Mouse (Mus musculus): ENCODE measurements at regions not wholly inside any gene's neighbourhood (a gene's known extent, or its start where the extent isn't known, plus 50 kb on each side); places are given as distances from the start of the nearest gene placed in this dataset.

GRCm38 (mm10) chr13:83113808-83114207 lies 390.0 kb upstream of the Mef2c start:
- no peak overlapping the region for H3K27ac ChIP-seq (ENCODE audit: insufficient read depth, low read length)
- H3K4me1 ChIP-seq (ENCODE audit: control insufficient read depth, insufficient read depth, low read length): peaks cover 1% of the 10 kb centered on the region; the same call in 1 of the 2 replicates
- H3K4me3 ChIP-seq (ENCODE audit: insufficient read depth, low read length): no peak overlapping the region
- TF ChIP-seq CTCF (IDR thresholded peaks at IDR 0.05; ENCODE audit: extremely low read depth, insufficient read depth, low read length) (no peak), POLR2A (IDR thresholded peaks at IDR 0.05; ENCODE audit: extremely low read depth, insufficient read depth, low read length) (no peak)

- Histone ChIP-seq H3K27ac (ENCODE audit: insufficient read depth, low read length) (no peak overlapping the region), H3K4me3 (ENCODE audit: insufficient read depth, low read length) (no peak overlapping the region), H3K4me1 (ENCODE audit: control insufficient read depth, insufficient read depth, low read length) (peaks cover 1% of the 10 kb centered on the region; the same call in 1 of the 2 replicates)
- TF ChIP-seq POLR2A (IDR thresholded peaks at IDR 0.05; ENCODE audit: extremely low read depth, insufficient read depth, low read length): no peak
- no peak for TF ChIP-seq CTCF (IDR thresholded peaks at IDR 0.05; ENCODE audit: extremely low read depth, insufficient read depth, low read length)
Measured at GRCm38 (mm10) chr13:83114401-83114800, 389.4 kb upstream of the Mef2c start.

- TF ChIP-seq CTCF (IDR thresholded peaks at IDR 0.05; ENCODE audit: extremely low read depth, insufficient read depth, low read length): no peak
- no peak for TF ChIP-seq POLR2A (IDR thresholded peaks at IDR 0.05; ENCODE audit: extremely low read depth, insufficient read depth, low read length)
- Histone ChIP-seq H3K27ac (ENCODE audit: insufficient read depth, low read length) (no peak overlapping the region), H3K4me3 (ENCODE audit: insufficient read depth, low read length) (no peak overlapping the region), H3K4me1 (ENCODE audit: control insufficient read depth, insufficient read depth, low read length) (no peaks in the 10 kb centered on the region; the same call in 1 of the 2 replicates)
Measured at GRCm38 (mm10) chr13:83115691-83116090, 388.1 kb upstream of the Mef2c start.

- Histone ChIP-seq H3K27ac (ENCODE audit: insufficient read depth, low read length) (no peak overlapping the region), H3K4me3 (ENCODE audit: insufficient read depth, low read length) (no peak overlapping the region), H3K4me1 (ENCODE audit: control insufficient read depth, insufficient read depth, low read length) (peaks cover 3% of the 10 kb centered on the region; the same call in 1 of the 2 replicates)
- TF ChIP-seq POLR2A (IDR thresholded peaks at IDR 0.05; ENCODE audit: extremely low read depth, insufficient read depth, low read length) (no peak), CTCF (IDR thresholded peaks at IDR 0.05; ENCODE audit: extremely low read depth, insufficient read depth, low read length) (no peak)
Measured at GRCm38 (mm10) chr13:83120343-83120742, 383.5 kb upstream of the Mef2c start.

GRCm38 (mm10) chr13:83123596-83123995 lies 380.2 kb upstream of the Mef2c start:
- Histone ChIP-seq H3K27ac (ENCODE audit: insufficient read depth, low read length) (no peak overlapping the region), H3K4me1 (ENCODE audit: control insufficient read depth, insufficient read depth, low read length) (peaks cover 3% of the 10 kb centered on the region; the same call in 1 of the 2 replicates), H3K4me3 (ENCODE audit: insufficient read depth, low read length) (no peak overlapping the region)
- no peak for TF ChIP-seq CTCF (IDR thresholded peaks at IDR 0.05; ENCODE audit: extremely low read depth, insufficient read depth, low read length)
- no peak for TF ChIP-seq POLR2A (IDR thresholded peaks at IDR 0.05; ENCODE audit: extremely low read depth, insufficient read depth, low read length)

- H3K4me1 ChIP-seq (ENCODE audit: control insufficient read depth, insufficient read depth, low read length): peaks cover 3% of the 10 kb centered on the region; the same call in 1 of the 2 replicates
- no peak overlapping the region for H3K4me3 ChIP-seq (ENCODE audit: insufficient read depth, low read length)
- H3K27ac ChIP-seq (ENCODE audit: insufficient read depth, low read length): peak overlapping the region; percentile 53; the same call in 1 of the 2 replicates
- TF ChIP-seq CTCF (IDR thresholded peaks at IDR 0.05; ENCODE audit: extremely low read depth, insufficient read depth, low read length): no peak
- TF ChIP-seq POLR2A (IDR thresholded peaks at IDR 0.05; ENCODE audit: extremely low read depth, insufficient read depth, low read length): no peak
Measured at GRCm38 (mm10) chr13:83124651-83125050, 379.2 kb upstream of the Mef2c start.

GRCm38 (mm10) chr13:83126438-83126837 lies 377.4 kb upstream of the Mef2c start:
- Histone ChIP-seq H3K27ac (ENCODE audit: insufficient read depth, low read length) (peak overlapping the region; percentile 92; the same call in 1 of the 2 replicates), H3K4me1 (ENCODE audit: control insufficient read depth, insufficient read depth, low read length) (peaks cover 3% of the 10 kb centered on the region; the same call in 1 of the 2 replicates), H3K4me3 (ENCODE audit: insufficient read depth, low read length) (no peak overlapping the region)
- no peak for TF ChIP-seq POLR2A (IDR thresholded peaks at IDR 0.05; ENCODE audit: extremely low read depth, insufficient read depth, low read length)
- no peak for TF ChIP-seq CTCF (IDR thresholded peaks at IDR 0.05; ENCODE audit: extremely low read depth, insufficient read depth, low read length)

- no peaks in the 10 kb centered on the region for H3K4me1 ChIP-seq (ENCODE audit: control insufficient read depth, insufficient read depth, low read length)
- TF ChIP-seq POLR2A (IDR thresholded peaks at IDR 0.05; ENCODE audit: extremely low read depth, insufficient read depth, low read length) (no peak), CTCF (IDR thresholded peaks at IDR 0.05; ENCODE audit: extremely low read depth, insufficient read depth, low read length) (no peak)
- no peak overlapping the region for H3K4me3 ChIP-seq (ENCODE audit: insufficient read depth, low read length)
- H3K27ac ChIP-seq (ENCODE audit: insufficient read depth, low read length): no peak overlapping the region
Measured at GRCm38 (mm10) chr13:83131129-83131981, 372.5 kb upstream of the Mef2c start.

- TF ChIP-seq POLR2A (IDR thresholded peaks at IDR 0.05; ENCODE audit: extremely low read depth, insufficient read depth, low read length): no peak
- TF ChIP-seq CTCF (IDR thresholded peaks at IDR 0.05; ENCODE audit: extremely low read depth, insufficient read depth, low read length): no peak
- H3K27ac ChIP-seq (ENCODE audit: insufficient read depth, low read length): no peak overlapping the region
- H3K4me1 ChIP-seq (ENCODE audit: control insufficient read depth, insufficient read depth, low read length): no peaks in the 10 kb centered on the region
- no peak overlapping the region for H3K4me3 ChIP-seq (ENCODE audit: insufficient read depth, low read length)
Measured at GRCm38 (mm10) chr13:83131982-83132354, 371.9 kb upstream of the Mef2c start.

All from cortical plate, adult 2 months (tissue).